Mouse (Mus musculus): ENCODE data around the gene Rnase1. TPM values are rescaled to one million over a fixed set of nuclear protein-coding genes. Genes with fewer than 3 reads are reported as not detected.

Rnase1 gene
- polyA plus RNA-seq, 1 experiment: 1,717 TPM

- H3K36me3 ChIP-seq (ENCODE audit: control insufficient read depth, insufficient read depth, low read length): no peaks in the 10 kb centered on the region
- no peak for DNase-seq (ENCODE audit: low read depth in 1 of 2, low spot score in 2 of 2)
- no peak overlapping the region for H3K27ac ChIP-seq (ENCODE audit: insufficient read depth, low read length)
- H3K4me3 ChIP-seq (ENCODE audit: extremely low read depth, insufficient read depth, insufficient read length): no peak overlapping the region
- WGBS: 76% methylated on average over 3 of the region's 3 CpGs
- TF ChIP-seq CTCF (IDR thresholded peaks at IDR 0.05; ENCODE audit: extremely low read depth, insufficient read depth, insufficient read length, insufficient replicate concordance) (no peak), POLR2A (IDR thresholded peaks at IDR 0.05; ENCODE audit: low read depth, low read length) (no peak)
- H3K4me1 ChIP-seq (ENCODE audit: control insufficient read depth, insufficient read depth, insufficient read length): no peaks in the 10 kb centered on the region
- H3K27me3 ChIP-seq (ENCODE audit: control insufficient read depth, insufficient read depth, low read length): no peaks in the 10 kb centered on the region
These were observed 4.0 kb downstream of the Rnase1 start for GRCm38 (mm10) chr14:51142568-51142967.

- no peaks in the 10 kb centered on the region for H3K4me1 ChIP-seq (ENCODE audit: control insufficient read depth, insufficient read depth, insufficient read length)
- no peak for DNase-seq (ENCODE audit: low read depth in 1 of 2, low spot score in 2 of 2)
- no peak overlapping the region for H3K27ac ChIP-seq (ENCODE audit: insufficient read depth, low read length)
- WGBS: 90% methylated on average over 4 of the region's 4 CpGs
- no peaks in the 10 kb centered on the region for H3K27me3 ChIP-seq (ENCODE audit: control insufficient read depth, insufficient read depth, low read length)
- TF ChIP-seq CTCF (IDR thresholded peaks at IDR 0.05; ENCODE audit: extremely low read depth, insufficient read depth, insufficient read length, insufficient replicate concordance) (no peak), POLR2A (IDR thresholded peaks at IDR 0.05; ENCODE audit: low read depth, low read length) (no peak)
- H3K4me3 ChIP-seq (ENCODE audit: extremely low read depth, insufficient read depth, insufficient read length): no peak overlapping the region
- no peaks in the 10 kb centered on the region for H3K36me3 ChIP-seq (ENCODE audit: control insufficient read depth, insufficient read depth, low read length)
These were observed 4.5 kb downstream of the Rnase1 start for GRCm38 (mm10) chr14:51142119-51142518.

GRCm38 (mm10) chr14:51140342-51140741 is 6.2 kb downstream of the Rnase1 start:
- no peak for DNase-seq (ENCODE audit: low read depth in 1 of 2, low spot score in 2 of 2)
- no peak for TF ChIP-seq POLR2A (IDR thresholded peaks at IDR 0.05; ENCODE audit: low read depth, low read length)
- no peak for TF ChIP-seq CTCF (IDR thresholded peaks at IDR 0.05; ENCODE audit: extremely low read depth, insufficient read depth, insufficient read length, insufficient replicate concordance)
- WGBS: 81% methylated on average over 2 of the region's 2 CpGs
- Histone ChIP-seq H3K4me3 (ENCODE audit: extremely low read depth, insufficient read depth, insufficient read length) (no peak overlapping the region), H3K36me3 (ENCODE audit: control insufficient read depth, insufficient read depth, low read length) (no peaks in the 10 kb centered on the region), H3K27ac (ENCODE audit: insufficient read depth, low read length) (no peak overlapping the region), H3K27me3 (ENCODE audit: control insufficient read depth, insufficient read depth, low read length) (no peaks in the 10 kb centered on the region), H3K4me1 (ENCODE audit: control insufficient read depth, insufficient read depth, insufficient read length) (no peaks in the 10 kb centered on the region)

GRCm38 (mm10) chr14:51132372-51132771 is 14.2 kb downstream of the Rnase1 start:
- peaks cover 9% of the 10 kb centered on the region for H3K36me3 ChIP-seq (ENCODE audit: control insufficient read depth, insufficient read depth, low read length)
- no peak overlapping the region for H3K27ac ChIP-seq (ENCODE audit: insufficient read depth, low read length)
- peak in 1 of 2 experiments; percentile 11 for DNase-seq (ENCODE audit: low read depth in 1 of 2, low spot score in 2 of 2)
- 71% methylated on average over 4 of the region's 4 CpGs for WGBS
- TF ChIP-seq POLR2A (IDR thresholded peaks at IDR 0.05; ENCODE audit: low read depth, low read length): no peak
- no peak for TF ChIP-seq CTCF (IDR thresholded peaks at IDR 0.05; ENCODE audit: extremely low read depth, insufficient read depth, insufficient read length, insufficient replicate concordance)
- H3K27me3 ChIP-seq (ENCODE audit: control insufficient read depth, insufficient read depth, low read length): no peaks in the 10 kb centered on the region
- H3K4me1 ChIP-seq (ENCODE audit: control insufficient read depth, insufficient read depth, insufficient read length): peaks cover 27% of the 10 kb centered on the region
- H3K4me3 ChIP-seq (ENCODE audit: extremely low read depth, insufficient read depth, insufficient read length): no peak overlapping the region

- H3K4me1 ChIP-seq (ENCODE audit: control insufficient read depth, insufficient read depth, insufficient read length): peaks cover 32% of the 10 kb centered on the region
- peaks cover 9% of the 10 kb centered on the region for H3K36me3 ChIP-seq (ENCODE audit: control insufficient read depth, insufficient read depth, low read length)
- no peak overlapping the region for H3K4me3 ChIP-seq (ENCODE audit: extremely low read depth, insufficient read depth, insufficient read length)
- WGBS: 84% methylated on average over 7 of the region's 7 CpGs
- H3K27me3 ChIP-seq (ENCODE audit: control insufficient read depth, insufficient read depth, low read length): no peaks in the 10 kb centered on the region
- no peak for TF ChIP-seq CTCF (IDR thresholded peaks at IDR 0.05; ENCODE audit: extremely low read depth, insufficient read depth, insufficient read length, insufficient replicate concordance)
- TF ChIP-seq POLR2A (IDR thresholded peaks at IDR 0.05; ENCODE audit: low read depth, low read length): no peak
- no peak for DNase-seq (ENCODE audit: low read depth in 1 of 2, low spot score in 2 of 2)
- peak overlapping the region; percentile 40 for H3K27ac ChIP-seq (ENCODE audit: insufficient read depth, low read length)
These were observed 15.3 kb downstream of the Rnase1 start for GRCm38 (mm10) chr14:51131086-51131815.

GRCm38 (mm10) chr14:51130315-51130940 is 16.2 kb downstream of the Rnase1 start:
- Histone ChIP-seq H3K4me3 (ENCODE audit: extremely low read depth, insufficient read depth, insufficient read length) (peak overlapping the region; percentile 61), H3K36me3 (ENCODE audit: control insufficient read depth, insufficient read depth, low read length) (peaks cover 9% of the 10 kb centered on the region), H3K27ac (ENCODE audit: insufficient read depth, low read length) (peak overlapping the region; percentile 81), H3K4me1 (ENCODE audit: control insufficient read depth, insufficient read depth, insufficient read length) (peaks cover 32% of the 10 kb centered on the region), H3K27me3 (ENCODE audit: control insufficient read depth, insufficient read depth, low read length) (no peaks in the 10 kb centered on the region)
- TF ChIP-seq CTCF (IDR thresholded peaks at IDR 0.05; ENCODE audit: extremely low read depth, insufficient read depth, insufficient read length, insufficient replicate concordance) (no peak), POLR2A (IDR thresholded peaks at IDR 0.05; ENCODE audit: low read depth, low read length) (no peak)
- no peak for DNase-seq (ENCODE audit: low read depth in 1 of 2, low spot score in 2 of 2)
- 57% methylated on average over 9 of the region's 9 CpGs for WGBS

GRCm38 (mm10) chr14:51129624-51129975 is 17.0 kb downstream of the Rnase1 start:
- Histone ChIP-seq H3K4me1 (ENCODE audit: control insufficient read depth, insufficient read depth, insufficient read length) (peaks cover 32% of the 10 kb centered on the region), H3K27me3 (ENCODE audit: control insufficient read depth, insufficient read depth, low read length) (no peaks in the 10 kb centered on the region), H3K4me3 (ENCODE audit: extremely low read depth, insufficient read depth, insufficient read length) (peak overlapping the region; percentile 64), H3K36me3 (ENCODE audit: control insufficient read depth, insufficient read depth, low read length) (peaks cover 9% of the 10 kb centered on the region), H3K27ac (ENCODE audit: insufficient read depth, low read length) (peak overlapping the region; percentile 99)
- no peak for DNase-seq (ENCODE audit: low read depth in 1 of 2, low spot score in 2 of 2)
- no peak for TF ChIP-seq POLR2A (IDR thresholded peaks at IDR 0.05; ENCODE audit: low read depth, low read length)
- WGBS: 23% methylated on average over 4 of the region's 4 CpGs
